8 mouse cellular contexts compared by ENCODE assay signal in genomic region chr15:94628830-94629601, GRCm38 (mm10). TPM values are rescaled to one million over a fixed set of nuclear protein-coding genes. Genes with fewer than 3 reads are reported as not detected.
DNase-seq lines count a peak whose midpoint lies in the region; ATAC-seq and TF ChIP-seq lines count a peak whose summit lies in the region.

Tmem117 (plus strand) TSS chr15:94629232.

- ATAC-seq in hindbrain, embryonic 11.5 days (ENCODE audit: low FRiP score): peak; percentile 76
- ATAC-seq in limb, embryonic 12.5 days (ENCODE audit: insufficient number of reproducible peaks, insufficient read depth, low FRiP score, low TSS enrichment, low read depth): peak; percentile 47; the same call in 1 of the 2 replicates
- peak; percentile 89 for ATAC-seq in midbrain, embryonic 13.5 days

- WGBS in cerebellum, adult 2 months: under 1% methylated on average over 86 of the region's 96 CpGs
- WGBS in hindbrain, embryonic 11.5 days: 1% methylated on average over 72 of the region's 96 CpGs
- WGBS in limb, embryonic 12.5 days: under 1% methylated on average over 83 of the region's 96 CpGs
- WGBS in midbrain, embryonic 13.5 days: under 1% methylated on average over 54 of the region's 96 CpGs

- no peaks in the 10 kb centered on the region for H3K27me3 ChIP-seq in cerebellum, adult 2 months (ENCODE audit: control insufficient read depth, insufficient read depth, low read length)
- H3K27me3 ChIP-seq in hindbrain, embryonic 11.5 days (ENCODE audit: control insufficient read depth, insufficient read depth, low read length): no peaks in the 10 kb centered on the region
- peaks cover 34% of the 10 kb centered on the region for H3K27me3 ChIP-seq in limb, embryonic 12.5 days
- H3K27me3 ChIP-seq in midbrain, embryonic 13.5 days: peaks cover 18% of the 10 kb centered on the region

- peak within 1 kb of the TSS; percentile 58 for H3K9ac ChIP-seq in hindbrain, embryonic 11.5 days (ENCODE audit: low read depth, low read length)
- peak within 1 kb of the TSS; percentile 86 for H3K9ac ChIP-seq in limb, embryonic 12.5 days (replicated peaks)
- H3K9ac ChIP-seq in midbrain, embryonic 13.5 days (replicated peaks): peak within 1 kb of the TSS; percentile 78

- no peaks in the 10 kb centered on the region for H3K4me1 ChIP-seq in cerebellum, adult 2 months (ENCODE audit: control insufficient read depth, insufficient read depth, low read length)
- no peaks in the 10 kb centered on the region for H3K4me1 ChIP-seq in hindbrain, embryonic 11.5 days (replicated peaks; ENCODE audit: control insufficient read depth, insufficient read depth, low read length)
- no peaks in the 10 kb centered on the region for H3K4me1 ChIP-seq in limb, embryonic 12.5 days (replicated peaks)
- H3K4me1 ChIP-seq in midbrain, embryonic 13.5 days (replicated peaks): 0 out of 2 replicates have a peak, but pooled peaks cover 2% of the 10 kb centered on the region

- TF ChIP-seq POLR2A in cerebellum, adult 2 months (IDR thresholded peaks at IDR 0.05; ENCODE audit: borderline replicate concordance, insufficient read depth, low read length): no peak

- H3K27ac ChIP-seq in cerebellum, adult 2 months (ENCODE audit: insufficient read depth, low read length): peak within 1 kb of the TSS; percentile 27; the same call in 1 of the 2 replicates
- no peak within 1 kb of the TSS for H3K27ac ChIP-seq in hindbrain, embryonic 11.5 days (ENCODE audit: low read depth, low read length)
- no peak within 1 kb of the TSS for H3K27ac ChIP-seq in limb, embryonic 12.5 days
- no peak within 1 kb of the TSS for H3K27ac ChIP-seq in midbrain, embryonic 13.5 days

- peak within 1 kb of the TSS; percentile 98 for H3K4me2 ChIP-seq in hindbrain, embryonic 11.5 days (replicated peaks; ENCODE audit: low read depth, low read length)
- peak within 1 kb of the TSS; percentile 99 for H3K4me2 ChIP-seq in limb, embryonic 12.5 days
- H3K4me2 ChIP-seq in midbrain, embryonic 13.5 days (replicated peaks): peak within 1 kb of the TSS; percentile 98

- TF ChIP-seq CTCF in cerebellum, adult 2 months (IDR thresholded peaks at IDR 0.05; ENCODE audit: borderline replicate concordance, insufficient read depth, low read depth, low read length): no peak

- H3K36me3 ChIP-seq in hindbrain, embryonic 11.5 days (ENCODE audit: control insufficient read depth, insufficient read depth, low read length): no peaks in the 10 kb centered on the region
- H3K36me3 ChIP-seq in limb, embryonic 12.5 days: no peaks in the 10 kb centered on the region
- no peaks in the 10 kb centered on the region for H3K36me3 ChIP-seq in midbrain, embryonic 13.5 days

- no peaks in the 10 kb centered on the region for H3K9me3 ChIP-seq in hindbrain, embryonic 11.5 days (ENCODE audit: control insufficient read depth, low read length)
- no peaks in the 10 kb centered on the region for H3K9me3 ChIP-seq in limb, embryonic 12.5 days
- H3K9me3 ChIP-seq in midbrain, embryonic 13.5 days: no peaks in the 10 kb centered on the region

- peak; percentile 62 to 76 for DNase-seq in adrenal gland, adult (ENCODE audit: inconsistent age in 2 of 2, low spot score in 1 of 2)
- DNase-seq in adrenal gland, adult 8-10 months: no peak
- DNase-seq in cerebellum, adult 2 months: peak; percentile 72 to 74
- peak; percentile 23 for DNase-seq in forelimb bud, embryonic 11.5 days (ENCODE audit: low read depth, low spot score)
- DNase-seq in hindbrain, embryonic 11.5 days (ENCODE audit: low spot score): peak; percentile 53
- DNase-seq in urinary bladder, postnatal 14 days (ENCODE audit: low spot score): peak; percentile 50

- peak within 1 kb of the TSS; percentile 53 for H3K4me3 ChIP-seq in cerebellum, adult 2 months (replicated peaks; ENCODE audit: insufficient read depth, low read depth, low read length)
- peak within 1 kb of the TSS; percentile 50 for H3K4me3 ChIP-seq in hindbrain, embryonic 11.5 days (ENCODE audit: low read depth, low read length)
- H3K4me3 ChIP-seq in limb, embryonic 12.5 days (replicated peaks): peak within 1 kb of the TSS; percentile 80
- H3K4me3 ChIP-seq in midbrain, embryonic 13.5 days (replicated peaks): peak within 1 kb of the TSS; percentile 69

RNA-seq across cellular contexts. Expression of gene Tmem117, which starts in this region (rescaled TPM):
- total RNA-seq in adrenal gland, adult 8-10 months (2022): 10 to 100 TPM in 1 of 4 experiments, 1 to 10 TPM in 3; 3.3 to 11.1 (median 6.5) TPM
- polyA plus RNA-seq in cerebellum, adult 2 months (2012; rRNA removed): 9.1 and 9.3 TPM in 2 replicates
- polyA plus RNA-seq in hindbrain, embryonic 11.5 days (2014; fragmentation: Nextera tagmentation; extraction: Ambion mirVana): 2.0 and 3.3 TPM in 2 replicates
- 3.4 and 3.7 TPM in 2 replicates for polyA plus RNA-seq in limb, embryonic 12.5 days (2016; fragmentation: Nextera tagmentation; extraction: Ambion mirVana)
- polyA plus RNA-seq in midbrain, embryonic 13.5 days (2015; fragmentation: Nextera tagmentation; extraction: Ambion mirVana): 3.3 and 3.8 TPM in 2 replicates
